Mouse (Mus musculus) forebrain, embryonic 14.5 days (tissue): Measurements from ENCODE around the gene Tstd3. TPM values are rescaled to one million over a fixed set of nuclear protein-coding genes. Genes with fewer than 3 reads are reported as not detected.
"Not testable (repeated sequence)": the region's sequence is repeated elsewhere in the genome, so short reads cannot be mapped to it uniquely, and the experiment has no call there.

Source experiments
- ATAC-seq: fragments of 200-750 bp; cut with Nextera tagmentation; 2 replicates; pipeline ENCODE4 v1.8.0; 2017; ENCODE audit warnings: mild to moderate bottlenecking, moderate library complexity
- DNase-seq: peaks from one replicate; pipeline ENCODE4 v3.0.0-alpha.2; 2015; ENCODE audit warnings: low spot score
- H3K27ac ChIP-seq: fragments of 300-500 bp; sonication (generic); 2 replicates; pipeline ENCODE4 v1.5.1; 2014; ENCODE audit warnings: low read depth, mild to moderate bottlenecking, control low read depth, low read length, moderate library complexity
- H3K27me3 ChIP-seq: fragments of 300-500 bp; sonication (generic); replicated peaks from 2 replicates; pipeline ENCODE4 v1.6.1; 2014; ENCODE audit warnings: low read length, control low read depth, mixed read lengths; ENCODE audit not compliant: control insufficient read depth, insufficient read depth
- H3K36me3 ChIP-seq: fragments of 300-500 bp; sonication (generic); 2 replicates; pipeline ENCODE4 v1.6.1; 2014; ENCODE audit warnings: low read length, control low read depth; ENCODE audit not compliant: control insufficient read depth, insufficient read depth
- H3K4me1 ChIP-seq: fragments of 300-500 bp; sonication (generic); 2 replicates; pipeline ENCODE4 v1.6.1; 2014; ENCODE audit warnings: antibody characterized with exemption, low read length, control low read depth; ENCODE audit not compliant: control insufficient read depth, insufficient read depth
- H3K4me2 ChIP-seq: fragments of 300-500 bp; sonication (generic); 2 replicates; pipeline ENCODE4 v1.6.1; 2014; ENCODE audit warnings: mild to moderate bottlenecking, control low read depth, low read length
- H3K4me3 ChIP-seq: fragments of 300-500 bp; sonication (generic); 2 replicates; pipeline ENCODE4 v1.5.1; 2014; ENCODE audit warnings: low read depth, low read length, control low read depth
- H3K9ac ChIP-seq: fragments of 300-500 bp; sonication (generic); 2 replicates; pipeline ENCODE4 v1.6.1; 2014; ENCODE audit warnings: mild to moderate bottlenecking, low read length, control low read depth, moderate library complexity
- H3K9me3 ChIP-seq: fragments of 300-500 bp; sonication (generic); replicated peaks from 2 replicates; pipeline ENCODE4 v1.6.1; 2016; ENCODE audit warnings: low read length, control low read depth, mixed read lengths; ENCODE audit not compliant: control insufficient read depth
- WGBS: fragments of 180-500 bp; shearing (Covaris S2); extraction: QIAGEN DNeasy Blood & Tissue Kit; methylation state at CpG from one replicate; pipeline ENCODE4 v1.1.7; 2014; 5-methylcytosine and 5-hydroxymethylcytosine counted together
- polyA plus RNA-seq: library from polyadenylated mRNA; unstranded; fragments of >200 nt; fragmentation: Nextera tagmentation; extraction: Ambion mirVana; gene quantifications from 2 replicates; pipeline ENCODE4 v1.2.1, GENCODE M21; 2014

Gene Tstd3
- polyA plus RNA-seq, 1 experiment from 2014 or later: 17.1 TPM

DNA sequence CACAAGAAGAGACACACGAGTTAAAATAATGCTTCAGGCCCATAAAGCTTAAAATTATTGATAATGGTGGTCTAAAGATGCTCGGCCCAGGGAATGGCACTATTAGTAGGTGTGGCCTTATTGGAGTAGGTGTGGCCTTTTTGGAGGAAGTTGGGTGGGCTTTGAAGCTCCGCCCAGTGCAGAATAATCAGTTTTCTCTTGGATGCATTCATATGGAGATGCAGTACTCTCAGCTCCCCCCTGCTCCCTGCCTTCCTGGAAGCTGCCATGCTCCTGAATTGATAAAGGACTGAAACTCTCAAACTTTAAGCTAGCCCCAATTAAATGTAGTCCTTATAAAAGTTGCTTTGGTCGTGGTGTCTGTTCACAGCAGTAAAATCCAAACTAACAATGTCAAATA, 3.2 kb downstream of the Tstd3 start:
- H3K27ac ChIP-seq: no peak overlapping the region
- WGBS: 81% methylated on average over 4 of the region's 4 CpGs
- no peak overlapping the region for H3K4me3 ChIP-seq
- DNase-seq (no peak), ATAC-seq (no peak)
- peaks cover 6% of the 10 kb centered on the region; the same call in 1 of the 2 replicates for H3K36me3 ChIP-seq
- no peak overlapping the region for H3K4me2 ChIP-seq
- no peaks in the 10 kb centered on the region for H3K9me3 ChIP-seq
- no peak overlapping the region for H3K9ac ChIP-seq
- no peaks in the 10 kb centered on the region for H3K27me3 ChIP-seq
- H3K4me1 ChIP-seq: peaks cover 9% of the 10 kb centered on the region; the same call in 1 of the 2 replicates

DNA sequence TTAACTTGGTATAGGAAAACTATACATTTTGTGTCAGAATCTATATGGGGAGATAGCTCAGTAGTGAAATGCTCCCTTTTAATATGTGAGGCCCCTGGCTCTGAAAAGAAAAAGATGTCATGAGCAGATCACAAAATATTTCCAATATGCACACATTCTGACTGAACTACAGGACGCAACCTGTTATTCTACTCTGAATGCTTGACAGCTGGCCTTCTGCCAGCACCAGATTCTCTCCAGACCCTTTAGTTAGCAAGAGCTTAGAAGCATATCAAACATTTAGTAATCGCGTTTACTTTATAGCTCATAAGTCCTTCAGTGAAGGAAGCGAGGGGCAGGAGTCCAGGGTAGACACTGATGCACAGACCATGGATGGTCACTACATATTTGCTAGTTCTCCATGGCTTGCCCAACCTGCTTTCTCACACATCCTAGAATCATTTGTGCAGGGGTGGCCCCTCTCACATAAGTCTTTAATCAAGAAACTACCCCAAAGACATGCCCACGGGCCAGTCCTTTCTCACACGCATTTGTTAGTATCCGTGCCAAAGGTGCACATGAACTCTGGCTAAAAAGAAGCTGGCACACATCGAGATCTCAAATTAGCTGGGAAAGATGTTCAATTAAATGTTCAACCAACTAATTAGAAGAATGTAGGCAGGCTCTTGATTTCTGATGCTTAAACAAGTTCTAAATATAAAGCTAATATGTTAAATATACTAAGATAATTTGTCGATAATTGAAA, 5.4 kb downstream of the Tstd3 start:
- H3K4me2 ChIP-seq: no peak overlapping the region

DNA sequence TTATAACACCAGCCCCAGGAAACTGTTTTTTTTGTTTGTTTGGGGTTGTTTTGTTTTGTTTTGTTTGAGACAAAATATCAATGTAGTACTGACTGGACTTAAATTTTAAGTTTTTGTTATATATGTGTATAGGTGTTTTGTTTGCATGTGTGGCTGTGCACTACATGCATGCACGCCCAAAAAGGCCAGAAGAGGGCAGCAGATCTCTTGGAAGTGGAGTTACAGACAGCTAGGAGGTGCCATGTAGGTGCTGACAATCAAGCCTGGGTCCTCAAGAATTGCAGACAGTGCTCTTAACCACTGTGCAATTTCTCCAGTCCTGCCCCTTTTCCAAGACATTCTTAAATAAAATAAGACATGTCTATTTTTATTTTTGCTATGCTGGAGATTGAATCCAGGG, 8.2 kb downstream of the Tstd3 start:
- no peak overlapping the region for H3K9ac ChIP-seq
- WGBS: 50% methylated on average over 1 of the region's 1 CpGs
- no peaks in the 10 kb centered on the region for H3K27me3 ChIP-seq
- H3K36me3 ChIP-seq: peaks cover 17% of the 10 kb centered on the region; the same call in 1 of the 2 replicates
- H3K4me2 ChIP-seq: no peak overlapping the region
- H3K4me3 ChIP-seq: no peak overlapping the region
- DNase-seq (no peak), ATAC-seq (no peak)
- H3K9me3 ChIP-seq: no peaks in the 10 kb centered on the region
- H3K4me1 ChIP-seq: peaks cover 5% of the 10 kb centered on the region; the same call in 1 of the 2 replicates
- no peak overlapping the region for H3K27ac ChIP-seq

More for the DNA sequence above, 5.4 kb downstream of the Tstd3 start:
- DNase-seq (peak; percentile 77), ATAC-seq (peak; percentile 77)
- Histone ChIP-seq H3K4me1 (peaks cover 9% of the 10 kb centered on the region; the same call in 1 of the 2 replicates), H3K27me3 (no peaks in the 10 kb centered on the region), H3K4me3 (no peak overlapping the region), H3K36me3 (peaks cover 17% of the 10 kb centered on the region; the same call in 1 of the 2 replicates), H3K9ac (no peak overlapping the region), H3K9me3 (no peaks in the 10 kb centered on the region), H3K27ac (no peak overlapping the region)
- WGBS: 57% methylated on average over 9 of the region's 9 CpGs

DNA sequence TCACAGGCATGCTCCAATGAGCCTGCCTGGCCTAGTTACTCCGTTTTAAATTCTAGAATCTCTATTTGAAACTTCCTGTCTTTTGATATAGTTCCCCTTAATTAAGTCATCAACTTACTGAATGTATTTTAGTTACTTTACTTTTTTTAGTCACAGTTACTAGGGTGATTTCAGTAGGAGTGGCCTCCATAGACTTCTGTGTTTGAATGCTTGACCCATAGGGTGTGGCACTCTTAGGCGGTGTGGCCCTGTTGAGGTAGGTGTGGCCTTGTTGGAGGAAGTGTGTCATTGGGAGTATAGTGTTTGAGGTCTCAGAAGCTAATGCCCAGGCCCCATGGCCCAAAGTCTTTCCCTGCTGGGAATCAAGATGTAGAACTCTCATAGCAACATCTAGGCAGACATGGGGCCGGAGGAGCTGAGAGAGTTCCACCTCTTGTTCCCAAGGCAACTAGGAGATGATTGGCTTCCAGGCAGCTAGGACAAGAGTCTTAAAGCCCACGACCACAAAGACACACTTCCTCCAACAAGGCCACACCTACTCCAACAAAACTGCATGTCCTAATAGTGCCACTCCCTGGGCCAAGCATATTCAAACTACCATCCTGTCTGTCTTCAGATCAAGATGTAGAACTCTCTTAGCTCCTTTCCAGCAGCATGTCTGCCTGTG, 11.8 kb downstream of the Tstd3 start:
- H3K4me1 ChIP-seq: no peaks in the 10 kb centered on the region
- H3K4me3 ChIP-seq: no peak overlapping the region
- no peak overlapping the region for H3K9ac ChIP-seq
- DNase-seq (no peak), ATAC-seq (no peak)
- no peaks in the 10 kb centered on the region for H3K9me3 ChIP-seq
- H3K4me2 ChIP-seq: no peak overlapping the region
- peaks cover 17% of the 10 kb centered on the region; the same call in 1 of the 2 replicates for H3K36me3 ChIP-seq
- H3K27ac ChIP-seq: no peak overlapping the region
- 77% methylated on average over 4 of the region's 4 CpGs for WGBS
- H3K27me3 ChIP-seq: no peaks in the 10 kb centered on the region

DNA sequence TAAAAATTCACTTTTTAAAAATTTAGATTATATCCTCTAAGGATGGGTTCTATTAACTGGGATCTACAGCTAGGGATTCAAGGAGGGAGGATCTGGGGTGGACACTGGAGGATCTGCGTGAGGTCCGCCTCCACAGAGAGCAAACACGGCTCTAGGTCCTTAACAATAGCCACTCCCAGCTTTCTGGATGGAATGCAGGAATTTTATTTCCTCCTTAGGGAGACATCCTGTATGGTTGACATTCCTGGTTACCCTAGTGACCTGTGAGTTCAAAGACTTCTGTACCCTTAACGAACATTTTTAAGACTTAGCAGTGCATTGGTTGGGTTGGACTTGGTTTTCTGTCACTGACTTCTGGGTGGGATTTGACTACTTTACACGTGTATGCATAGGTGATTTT, 21.3 kb downstream of the Tstd3 start:
- H3K36me3 ChIP-seq: peaks cover 31% of the 10 kb centered on the region
- no peak for DNase-seq
- no peak overlapping the region for H3K4me3 ChIP-seq
- no peaks in the 10 kb centered on the region for H3K4me1 ChIP-seq
- no peak for ATAC-seq
- no peak overlapping the region for H3K9ac ChIP-seq
- no peaks in the 10 kb centered on the region for H3K27me3 ChIP-seq
- no peaks in the 10 kb centered on the region for H3K9me3 ChIP-seq
- no peak overlapping the region for H3K4me2 ChIP-seq
- 83% methylated on average over 5 of the region's 5 CpGs for WGBS
- no peak overlapping the region for H3K27ac ChIP-seq

DNA sequence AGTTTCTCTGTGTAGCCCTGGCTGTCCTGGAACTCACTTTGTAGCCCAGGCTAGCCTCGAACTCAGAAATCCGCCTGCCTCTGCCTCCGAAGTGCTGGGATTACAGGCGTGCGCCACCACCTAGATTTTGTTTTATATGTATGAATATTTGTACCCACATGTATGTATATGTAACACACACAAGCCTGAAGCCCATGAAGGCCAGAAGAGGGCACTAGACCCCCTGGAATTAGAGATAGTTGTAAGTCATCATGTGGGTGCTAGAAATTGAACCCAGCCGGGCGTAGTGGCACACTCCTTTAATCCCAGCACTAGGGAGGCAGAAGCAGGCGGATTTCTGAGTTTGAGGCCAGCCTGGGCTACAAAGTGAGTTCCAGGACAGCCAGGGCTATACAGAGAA, 22.9 kb downstream of the Tstd3 start:
- H3K9ac ChIP-seq, H3K4me2 ChIP-seq, H3K27ac ChIP-seq, H3K4me3 ChIP-seq, H3K27me3 ChIP-seq, H3K9me3 ChIP-seq, H3K4me1 ChIP-seq, DNase-seq, ATAC-seq: not testable (repeated sequence)
- WGBS: 94% methylated on average over 8 of the region's 8 CpGs
- peaks cover 31% of the 10 kb centered on the region for H3K36me3 ChIP-seq

DNA sequence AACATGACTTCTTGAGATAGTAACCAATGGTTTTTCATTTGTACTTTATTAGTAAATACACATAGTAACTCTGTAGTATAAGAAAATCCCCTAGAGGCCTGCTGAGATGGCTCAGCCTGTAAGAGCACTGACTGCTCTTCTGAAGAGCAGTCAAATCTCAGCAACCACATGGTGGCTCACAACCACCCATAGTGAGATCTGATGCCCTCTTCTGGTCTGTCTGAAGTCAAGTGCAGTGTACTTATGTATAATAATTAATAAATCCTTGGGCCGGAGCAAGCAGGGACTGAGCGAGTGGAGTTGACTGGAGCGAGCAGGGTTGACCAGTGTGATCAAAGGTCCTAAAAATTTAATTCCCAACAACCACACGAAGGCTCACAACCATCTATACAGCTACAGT, 27.8 kb downstream of the Tstd3 start:
- no peak overlapping the region for H3K9ac ChIP-seq
- H3K4me1 ChIP-seq: no peaks in the 10 kb centered on the region
- no peaks in the 10 kb centered on the region for H3K9me3 ChIP-seq
- no peak for DNase-seq
- H3K4me2 ChIP-seq: no peak overlapping the region
- H3K4me3 ChIP-seq: no peak overlapping the region
- ATAC-seq: no peak
- H3K36me3 ChIP-seq: peaks cover 39% of the 10 kb centered on the region
- WGBS: 94% methylated on average over 4 of the region's 4 CpGs
- no peaks in the 10 kb centered on the region for H3K27me3 ChIP-seq
- no peak overlapping the region for H3K27ac ChIP-seq

DNA sequence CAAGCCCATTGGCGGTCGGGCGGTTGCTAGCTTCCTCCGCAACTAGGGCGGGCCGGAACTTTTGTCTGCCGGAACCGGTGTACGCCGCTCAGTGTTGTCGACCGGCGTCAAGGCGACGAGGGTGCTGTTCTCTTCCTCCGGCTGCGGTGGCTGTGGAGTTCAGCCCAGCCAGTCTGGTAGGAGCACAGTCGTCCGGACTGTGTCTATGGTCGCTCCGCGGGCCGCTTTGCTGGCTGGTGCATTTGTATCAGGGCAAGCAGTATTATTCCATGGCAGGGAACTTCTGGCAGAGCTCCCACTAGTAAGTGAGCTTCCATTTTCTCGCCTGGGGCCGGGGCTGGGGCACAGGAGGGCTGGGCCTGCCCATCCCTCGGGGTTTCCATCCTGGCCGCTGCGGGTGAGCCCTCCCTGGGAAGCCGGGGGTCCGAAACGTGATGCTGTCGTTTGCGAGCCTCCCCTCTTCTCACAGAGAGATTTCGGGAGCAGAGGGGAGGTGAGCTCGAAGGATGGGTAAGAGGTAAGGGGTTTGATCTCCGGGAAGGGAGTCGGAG, 39.3 kb downstream of the Tstd3 start, which contains the start of gene Ccnc:
TSS of gene Ccnc (plus strand) at position 87 of the 551 bp plus-strand sequence.
- peaks cover 12% of the 10 kb centered on the region for H3K4me1 ChIP-seq
- H3K27me3 ChIP-seq: no peaks in the 10 kb centered on the region
- peaks cover under 1% of the 10 kb centered on the region for H3K36me3 ChIP-seq
- H3K4me3 ChIP-seq: peak within 1 kb of the TSS; percentile 88
- 1% methylated on average over 37 of the region's 37 CpGs for WGBS
- peak within 1 kb of the TSS; percentile 80 for H3K27ac ChIP-seq
- H3K9ac ChIP-seq: peak within 1 kb of the TSS; percentile 93
- peak; percentile 97 for DNase-seq
- peak within 1 kb of the TSS; percentile 75 for H3K4me2 ChIP-seq
- peak; percentile 98 for ATAC-seq
- H3K9me3 ChIP-seq: no peaks in the 10 kb centered on the region
